Mouse (Mus musculus): ENCODE data around the gene Batf. TPM values are rescaled to one million over a fixed set of nuclear protein-coding genes. Genes with fewer than 3 reads are reported as not detected.

Gene Batf
- polyA plus RNA-seq, 1 experiment from 2014 or later, result 2.5 TPM

DNA sequence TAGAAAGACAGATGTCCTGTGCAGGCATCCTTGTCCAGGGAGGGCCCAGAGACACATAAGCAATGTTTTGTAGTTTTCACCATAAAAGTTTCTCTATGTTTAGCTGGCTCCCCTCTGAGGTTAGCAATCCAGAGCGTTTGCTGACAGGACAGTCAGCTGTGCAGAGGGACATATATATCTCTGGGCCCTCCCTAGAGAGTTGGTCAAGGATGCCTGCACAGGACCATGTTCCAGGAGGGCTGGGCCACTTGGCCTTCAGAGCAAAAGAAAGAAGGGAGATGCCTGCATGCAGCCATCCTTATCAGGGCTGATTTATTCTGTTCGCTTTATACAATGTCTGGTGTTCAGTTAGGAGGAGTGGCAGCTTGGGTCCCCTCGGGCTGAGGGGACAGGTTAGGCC, 70.0 kb downstream of the Batf start:
- WGBS, result 71% methylated on average over 3 of the region's 3 CpGs
- no peak overlapping the region for H3K4me2 ChIP-seq
- H3K27ac ChIP-seq (ENCODE audit: low read depth), result no peak overlapping the region
- H3K9me3 ChIP-seq (ENCODE audit: low read depth, low read length), result no peaks in the 10 kb centered on the region
- no peak overlapping the region for H3K4me3 ChIP-seq (ENCODE audit: low read depth, low read length)
- no peaks in the 10 kb centered on the region for H3K36me3 ChIP-seq (ENCODE audit: insufficient read depth)
- no peaks in the 10 kb centered on the region for H3K4me1 ChIP-seq (ENCODE audit: insufficient read depth)
- H3K9ac ChIP-seq, result no peak overlapping the region
- no peak for DNase-seq
- no peak for ATAC-seq (ENCODE audit: insufficient read depth)
- TF ChIP-seq CTCF (IDR thresholded peaks at IDR 0.05; ENCODE audit: low read depth), result no peak
- no peaks in the 10 kb centered on the region for H3K27me3 ChIP-seq (ENCODE audit: insufficient read depth, low read length)

GRCm38 (mm10) chr12:85757074-85757473, 70.6 kb downstream of the Batf start:
- ATAC-seq (ENCODE audit: insufficient read depth) (no peak), DNase-seq (no peak)
- Histone ChIP-seq H3K9me3 (ENCODE audit: low read depth, low read length) (no peaks in the 10 kb centered on the region), H3K9ac (no peak overlapping the region), H3K27ac (ENCODE audit: low read depth) (no peak overlapping the region), H3K4me2 (no peak overlapping the region), H3K36me3 (ENCODE audit: insufficient read depth) (no peaks in the 10 kb centered on the region), H3K27me3 (ENCODE audit: insufficient read depth, low read length) (no peaks in the 10 kb centered on the region), H3K4me1 (ENCODE audit: insufficient read depth) (no peaks in the 10 kb centered on the region), H3K4me3 (ENCODE audit: low read depth, low read length) (no peak overlapping the region)
- no peak for TF ChIP-seq CTCF (IDR thresholded peaks at IDR 0.05; ENCODE audit: low read depth)
- WGBS, result 46% methylated on average over 3 of the region's 3 CpGs

Small RNA genes lying within 50 kb of the gene (microRNA-seq; reads per million reads assigned to microRNA genes)
- not detected for gene Gm47285 (ENCODE audit: borderline number of aligned reads)

Other genes with a start within 250 kb of the Batf start
- gene Fos, start 212.8 kb upstream of the Batf start, polyA plus RNA-seq (2014; fragmentation: Nextera tagmentation; extraction: Ambion mirVana), result 3.7 and 3.8 TPM in 2 replicates
- gene Jdp2, start 87.6 kb upstream of the Batf start, polyA plus RNA-seq (2014; fragmentation: Nextera tagmentation; extraction: Ambion mirVana), result 1.3 and 2.2 TPM in 2 replicates
- gene Flvcr2, start 59.9 kb downstream of the Batf start, polyA plus RNA-seq (2014; fragmentation: Nextera tagmentation; extraction: Ambion mirVana), result 2.2 and 2.8 TPM in 2 replicates
- 113 and 118 TPM in 2 replicates for gene Erg28, start 137.9 kb downstream of the Batf start, polyA plus RNA-seq (2014; fragmentation: Nextera tagmentation; extraction: Ambion mirVana)
- 17.5 and 21.3 TPM in 2 replicates for gene Ttll5, start 138.0 kb downstream of the Batf start, polyA plus RNA-seq (2014; fragmentation: Nextera tagmentation; extraction: Ambion mirVana)

All from lung, embryonic 14.5 days (tissue).